ENCODE assay signal across 26 mouse cellular contexts in the genomic region with DNA sequence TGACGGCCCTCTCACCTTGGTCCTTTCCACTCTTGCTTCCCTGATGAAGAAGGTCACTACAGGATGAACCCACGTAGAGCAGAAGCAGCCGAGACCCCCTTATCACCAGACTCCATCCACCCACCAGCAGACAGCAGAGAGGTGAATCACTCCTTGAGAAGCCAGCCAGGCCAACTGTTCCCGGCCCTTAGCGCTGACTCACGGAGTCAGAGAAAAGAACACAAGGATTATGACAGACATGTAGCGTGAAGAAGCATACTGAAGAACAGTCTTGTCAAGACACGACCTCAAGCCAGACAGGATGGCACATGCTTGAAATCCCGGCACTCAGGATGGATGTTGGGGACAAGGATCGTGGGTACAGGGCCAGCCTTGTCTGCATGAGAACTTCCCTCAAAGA. TPM values are rescaled to one million over a fixed set of nuclear protein-coding genes. Genes with fewer than 3 reads are reported as not detected.
A peak's percentile ranks its signal among the peaks of the same experiment; 100 is the strongest.
DNase-seq lines count a peak whose midpoint lies in the region; ATAC-seq and TF ChIP-seq lines count a peak whose summit lies in the region.
"Had no signal": no experiment of that assay in that cellular context is flagged by ENCODE, and none has a peak within 500 bp of the region (broad histone marks: within the 10 kb centered on the region; RNA-seq: fewer than 3 reads in every experiment).

No protein-coding gene starts in this region.

- H3K36me3 ChIP-seq in embryonic facial prominence, embryonic 14.5 days (ENCODE audit: control insufficient read depth, insufficient read depth, low read length): no peaks in the 10 kb centered on the region
- no peaks in the 10 kb centered on the region for H3K36me3 ChIP-seq in embryonic facial prominence, embryonic 10.5 days (replicated peaks)
- H3K36me3 ChIP-seq in hindbrain, embryonic 10.5 days: no peaks in the 10 kb centered on the region
- H3K36me3 ChIP-seq in liver, embryonic 11.5 days (ENCODE audit: control insufficient read depth, insufficient read depth, low read length): no peaks in the 10 kb centered on the region
- H3K36me3 ChIP-seq: hindbrain, embryonic 13.5 days; limb, embryonic 10.5 days; liver, embryonic 12.5 days; neural tube, embryonic 12.5 days had no signal

- H3K9ac ChIP-seq in embryonic facial prominence, embryonic 14.5 days (ENCODE audit: low read depth, low read length): no peak overlapping the region
- no peak overlapping the region for H3K9ac ChIP-seq in liver, embryonic 11.5 days (ENCODE audit: low read depth, low read length)
- H3K9ac ChIP-seq: forebrain, embryonic 13.5 days; hindbrain, embryonic 13.5 days; liver, embryonic 12.5 days; neural tube, embryonic 12.5 days had no signal

- H3K4me2 ChIP-seq in embryonic facial prominence, embryonic 14.5 days (ENCODE audit: low read depth, low read length): no peak overlapping the region
- H3K4me2 ChIP-seq in liver, embryonic 11.5 days: no peak overlapping the region
- H3K4me2 ChIP-seq: forebrain, embryonic 13.5 days; heart, embryonic 11.5 days; hindbrain, embryonic 13.5 days; liver, embryonic 12.5 days; midbrain, embryonic 11.5 days; neural tube, embryonic 12.5 days had no signal

- DNase-seq in embryonic facial prominence, embryonic 14.5 days (ENCODE audit: low spot score): peak; percentile 44
- DNase-seq in embryonic facial prominence, embryonic 10.5 days (ENCODE audit: low spot score): no peak
- DNase-seq in 3134 (ENCODE audit: extremely low read depth, insufficient read length, low spot score) (peak; percentile 55), MN1 (ENCODE audit: low spot score) (peak; percentile 58)
- DNase-seq in hindbrain, embryonic 10.5 days (ENCODE audit: low spot score): no peak
- DNase-seq in liver, embryonic 11.5 days (ENCODE audit: low spot score): no peak
- DNase-seq in layer of hippocampus, adult 11-12 months (ENCODE audit: low spot score): no peak
- DNase-seq: cerebellum, adult 18-20 months; cerebellum, postnatal 25 days; embryo, embryonic 11 days; gastrocnemius, postnatal 14 days; heart, postnatal 10 days; kidney, adult 8-10 months; kidney, postnatal 14 days; lung, adult 2 months; thymus, adult 18-20 months had no signal

- TF ChIP-seq CTCF in embryonic fibroblast, embryonic 13.5 days (IDR thresholded peaks at IDR 0.05; ENCODE audit: borderline replicate concordance, insufficient read depth, low read length): no peak

- no peak for ATAC-seq in embryonic facial prominence, embryonic 14.5 days (ENCODE audit: low read depth)
- ATAC-seq in liver, embryonic 11.5 days (replicated peaks; ENCODE audit: low FRiP score): no peak
- ATAC-seq: forebrain, embryonic 13.5 days; inflammation-experienced regulatory T-cells, adult 6 months; liver, embryonic 12.5 days had no signal

- no peak overlapping the region for H3K27ac ChIP-seq in embryonic facial prominence, embryonic 14.5 days (replicated peaks; ENCODE audit: low read depth, low read length)
- H3K27ac ChIP-seq in embryonic facial prominence, embryonic 10.5 days (replicated peaks): no peak overlapping the region
- peak overlapping the region; percentile 56 for H3K27ac ChIP-seq in embryonic fibroblast, embryonic 13.5 days (ENCODE audit: insufficient read depth, low read length)
- H3K27ac ChIP-seq in hindbrain, embryonic 10.5 days: no peak overlapping the region
- no peak overlapping the region for H3K27ac ChIP-seq in liver, embryonic 11.5 days (ENCODE audit: low read depth, low read length)
- H3K27ac ChIP-seq: forebrain, embryonic 13.5 days; hindbrain, embryonic 13.5 days; limb, embryonic 10.5 days; liver, embryonic 12.5 days; macrophage; neural tube, embryonic 12.5 days had no signal

- TF ChIP-seq POLR2A in embryonic fibroblast, embryonic 13.5 days (IDR thresholded peaks at IDR 0.05; ENCODE audit: low read depth, low read length): no peak

- no peaks in the 10 kb centered on the region for H3K4me1 ChIP-seq in embryonic facial prominence, embryonic 14.5 days (ENCODE audit: control insufficient read depth, insufficient read depth, low read length)
- 0 out of 2 replicates have a peak, but pooled peaks cover 3% of the 10 kb centered on the region for H3K4me1 ChIP-seq in embryonic facial prominence, embryonic 10.5 days
- H3K4me1 ChIP-seq in embryonic fibroblast, embryonic 13.5 days (ENCODE audit: control insufficient read depth, insufficient read depth, low read length): peaks cover 6% of the 10 kb centered on the region
- no peaks in the 10 kb centered on the region for H3K4me1 ChIP-seq in hindbrain, embryonic 10.5 days (replicated peaks)
- no peaks in the 10 kb centered on the region for H3K4me1 ChIP-seq in liver, embryonic 11.5 days (replicated peaks; ENCODE audit: control insufficient read depth, insufficient read depth, low read length)
- H3K4me1 ChIP-seq: forebrain, embryonic 13.5 days; hindbrain, embryonic 13.5 days; limb, embryonic 10.5 days; liver, embryonic 12.5 days; neural tube, embryonic 12.5 days had no signal

- WGBS in embryonic facial prominence, embryonic 14.5 days: 74% methylated on average over 10 of the region's 10 CpGs
- 82% methylated on average over 10 of the region's 10 CpGs for WGBS in embryonic facial prominence, embryonic 10.5 days
- 89% methylated on average over 10 of the region's 10 CpGs for WGBS in hindbrain, embryonic 10.5 days
- WGBS in liver, embryonic 11.5 days: 70% methylated on average over 10 of the region's 10 CpGs

- no peak overlapping the region for H3K4me3 ChIP-seq in embryonic facial prominence, embryonic 14.5 days (ENCODE audit: low read depth, low read length)
- H3K4me3 ChIP-seq in embryonic facial prominence, embryonic 10.5 days: no peak overlapping the region
- no peak overlapping the region for H3K4me3 ChIP-seq in embryonic fibroblast, embryonic 13.5 days (ENCODE audit: insufficient read depth, low read length)
- H3K4me3 ChIP-seq in hindbrain, embryonic 10.5 days: no peak overlapping the region
- H3K4me3 ChIP-seq in liver, embryonic 11.5 days (ENCODE audit: low read depth, low read length): no peak overlapping the region
- H3K4me3 ChIP-seq: forebrain, embryonic 13.5 days; hindbrain, embryonic 13.5 days; limb, embryonic 10.5 days; liver, embryonic 12.5 days; neural tube, embryonic 12.5 days had no signal

- H3K27me3 ChIP-seq in embryonic facial prominence, embryonic 14.5 days (replicated peaks; ENCODE audit: control insufficient read depth, insufficient read depth, low read length): no peaks in the 10 kb centered on the region
- no peaks in the 10 kb centered on the region for H3K27me3 ChIP-seq in embryonic facial prominence, embryonic 10.5 days (replicated peaks; ENCODE audit: low read depth, poor library complexity, severe bottlenecking)
- no peaks in the 10 kb centered on the region for H3K27me3 ChIP-seq in hindbrain, embryonic 10.5 days (ENCODE audit: insufficient read depth, poor library complexity, severe bottlenecking)
- H3K27me3 ChIP-seq in liver, embryonic 11.5 days (replicated peaks; ENCODE audit: control insufficient read depth, insufficient read depth, low read length): no peaks in the 10 kb centered on the region
- H3K27me3 ChIP-seq: neural tube, embryonic 12.5 days had no signal

- no peaks in the 10 kb centered on the region for H3K9me3 ChIP-seq in embryonic facial prominence, embryonic 14.5 days (ENCODE audit: control insufficient read depth, low read length)
- no peaks in the 10 kb centered on the region for H3K9me3 ChIP-seq in embryonic facial prominence, embryonic 10.5 days
- no peaks in the 10 kb centered on the region for H3K9me3 ChIP-seq in hindbrain, embryonic 10.5 days
- H3K9me3 ChIP-seq in liver, embryonic 11.5 days (ENCODE audit: control insufficient read depth, low read length): no peaks in the 10 kb centered on the region
- H3K9me3 ChIP-seq: forebrain, embryonic 13.5 days; hindbrain, embryonic 13.5 days; limb, embryonic 10.5 days; liver, embryonic 12.5 days; neural tube, embryonic 12.5 days had no signal

RNA-seq across cellular contexts. Expression of a gene that starts 10.7 kb away (rescaled TPM):
- polyA plus RNA-seq in embryonic facial prominence, embryonic 14.5 days (2014; fragmentation: Nextera tagmentation; extraction: Ambion mirVana): 37.1 and 44.2 TPM in 2 replicates
- polyA plus RNA-seq in embryonic facial prominence, embryonic 10.5 days (2016; fragmentation: Nextera tagmentation; extraction: Ambion mirVana): 52.6 and 59.7 TPM in 2 replicates
- polyA plus RNA-seq in embryonic fibroblast, embryonic 13.5 days (2011; ENCODE audit: insufficient read length, low read depth, missing spikeins): 18.8 and 23.3 TPM in 2 replicates
- 54.9 and 65.6 TPM in 2 replicates for polyA plus RNA-seq in hindbrain, embryonic 10.5 days (2016; fragmentation: Nextera tagmentation; extraction: Ambion mirVana)
- polyA plus RNA-seq in liver, embryonic 11.5 days (2014; fragmentation: Nextera tagmentation; extraction: Ambion mirVana): 25.0 and 27.8 TPM in 2 replicates

RNA-seq across cellular contexts. Expression of a gene that starts 48.1 kb away (rescaled TPM):
- 61.8 and 61.9 TPM in 2 replicates for polyA plus RNA-seq in embryonic facial prominence, embryonic 14.5 days (2014; fragmentation: Nextera tagmentation; extraction: Ambion mirVana)
- polyA plus RNA-seq in embryonic facial prominence, embryonic 10.5 days (2016; fragmentation: Nextera tagmentation; extraction: Ambion mirVana): 97.3 and 103 TPM in 2 replicates
- 58.5 and 98.3 TPM in 2 replicates for polyA plus RNA-seq in embryonic fibroblast, embryonic 13.5 days (2011; ENCODE audit: insufficient read length, low read depth, missing spikeins)
- polyA plus RNA-seq in hindbrain, embryonic 10.5 days (2016; fragmentation: Nextera tagmentation; extraction: Ambion mirVana): 105 and 106 TPM in 2 replicates
- polyA plus RNA-seq in liver, embryonic 11.5 days (2014; fragmentation: Nextera tagmentation; extraction: Ambion mirVana): 48.1 and 49.3 TPM in 2 replicates

RNA-seq across cellular contexts. Expression of a gene that starts 48.9 kb away (rescaled TPM):
- polyA plus RNA-seq in embryonic facial prominence, embryonic 14.5 days (2014; fragmentation: Nextera tagmentation; extraction: Ambion mirVana): 3.3 and 3.5 TPM in 2 replicates
- 0.75 and 0.86 TPM in 2 replicates for polyA plus RNA-seq in embryonic facial prominence, embryonic 10.5 days (2016; fragmentation: Nextera tagmentation; extraction: Ambion mirVana)
- polyA plus RNA-seq in embryonic fibroblast, embryonic 13.5 days (2011; ENCODE audit: insufficient read length, low read depth, missing spikeins): not detected in 2 replicates
- 1.1 and 1.9 TPM in 2 replicates for polyA plus RNA-seq in hindbrain, embryonic 10.5 days (2016; fragmentation: Nextera tagmentation; extraction: Ambion mirVana)
- 7.9 and 8.5 TPM in 2 replicates for polyA plus RNA-seq in liver, embryonic 11.5 days (2014; fragmentation: Nextera tagmentation; extraction: Ambion mirVana)
- polyA plus RNA-seq: inflammation-experienced regulatory T-cells, adult 6 months had no signal

RNA-seq across cellular contexts. Expression of a gene that starts 58.4 kb away (rescaled TPM):
- polyA plus RNA-seq in embryonic facial prominence, embryonic 14.5 days (2014; fragmentation: Nextera tagmentation; extraction: Ambion mirVana): not detected in 2 replicates
- polyA plus RNA-seq in embryonic facial prominence, embryonic 10.5 days (2016; fragmentation: Nextera tagmentation; extraction: Ambion mirVana): not detected in 2 replicates
- not detected in 2 replicates for polyA plus RNA-seq in embryonic fibroblast, embryonic 13.5 days (2011; ENCODE audit: insufficient read length, low read depth, missing spikeins)
- polyA plus RNA-seq in hindbrain, embryonic 10.5 days (2016; fragmentation: Nextera tagmentation; extraction: Ambion mirVana): not detected in 2 replicates
- not detected in 2 replicates for polyA plus RNA-seq in liver, embryonic 11.5 days (2014; fragmentation: Nextera tagmentation; extraction: Ambion mirVana)
- polyA plus RNA-seq: forebrain, embryonic 13.5 days; heart, embryonic 11.5 days; hindbrain, embryonic 13.5 days; inflammation-experienced regulatory T-cells, adult 6 months; limb, embryonic 10.5 days; liver, embryonic 12.5 days; lung, adult 2 months; macrophage; midbrain, embryonic 11.5 days; neural tube, embryonic 12.5 days had no signal

Comparison
In these comparisons a context has a peak if more than half of its experiments do, and no peak if none do; other contexts are left out.
1. DNase-seq: peak in embryonic facial prominence, embryonic 14.5 days (single experiment), 3134 (single experiment) and MN1 (single experiment); none in embryonic facial prominence, embryonic 10.5 days (single experiment), hindbrain, embryonic 10.5 days (single experiment), liver, embryonic 11.5 days (single experiment) and layer of hippocampus, adult 11-12 months (single experiment).